ENCODE assay signal across 19 mouse cellular contexts in the genomic region with DNA sequence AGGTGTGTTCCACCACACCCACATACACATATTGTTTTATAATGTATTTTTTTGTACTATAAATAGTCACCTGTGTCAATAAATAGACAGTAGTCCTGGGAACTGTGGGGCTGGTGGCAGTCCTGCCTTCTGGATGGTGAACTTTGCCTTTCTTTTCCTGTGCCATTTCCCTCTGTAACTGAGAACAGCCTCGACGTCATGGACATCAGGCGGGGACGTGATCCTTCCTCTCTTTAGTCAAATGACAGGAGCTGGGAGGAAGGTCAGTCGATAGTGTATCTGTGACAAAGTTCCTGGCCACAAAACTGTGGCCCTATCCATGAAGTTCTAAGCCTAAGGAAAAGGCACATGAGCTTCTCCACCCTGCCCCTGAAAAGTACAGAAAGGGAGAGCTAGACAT. TPM values are rescaled to one million over a fixed set of nuclear protein-coding genes. Genes with fewer than 3 reads are reported as not detected.
DNase-seq lines count a peak whose midpoint lies in the region; ATAC-seq and TF ChIP-seq lines count a peak whose summit lies in the region.
"Had no signal": no experiment of that assay in that cellular context is flagged by ENCODE, and none has a peak within 500 bp of the region (broad histone marks: within the 10 kb centered on the region; RNA-seq: fewer than 3 reads in every experiment).

No protein-coding gene starts in this region.

- no peak for DNase-seq in forebrain, postnatal 0 days
- DNase-seq in kidney, postnatal 0 days (ENCODE audit: low spot score), result peak; percentile 40
- no peak for DNase-seq in kidney, adult 11 months
- DNase-seq in lung, postnatal 36 days, result peak; percentile 55
- DNase-seq in Muller cell, postnatal 12 days (ENCODE audit: inconsistent ontology term), result no peak
- DNase-seq in thymus, postnatal 4 days, result no peak
- DNase-seq: cerebellum, postnatal 14 days; kidney, adult 9 months; right cerebral cortex, postnatal 4 days had no signal

- H3K27me3 ChIP-seq in forebrain, postnatal 0 days (ENCODE audit: insufficient read depth, low read length), result no peaks in the 10 kb centered on the region; the same call in 1 of the 2 replicates
- no peaks in the 10 kb centered on the region for H3K27me3 ChIP-seq in forebrain, embryonic 16.5 days (replicated peaks; ENCODE audit: control insufficient read depth, insufficient read depth, low read length)
- no peaks in the 10 kb centered on the region for H3K27me3 ChIP-seq in kidney, postnatal 0 days (ENCODE audit: insufficient read depth, low read length)
- H3K27me3 ChIP-seq: embryonic facial prominence, embryonic 15.5 days; limb, embryonic 13.5 days had no signal

- H3K4me3 ChIP-seq in forebrain, postnatal 0 days (ENCODE audit: low read depth, low read length), result no peak overlapping the region
- H3K4me3 ChIP-seq in forebrain, embryonic 16.5 days (replicated peaks; ENCODE audit: low read length), result no peak overlapping the region
- no peak overlapping the region for H3K4me3 ChIP-seq in kidney, postnatal 0 days (replicated peaks; ENCODE audit: low read depth, low read length)
- no peak overlapping the region for H3K4me3 ChIP-seq in cortical plate, adult 2 months (ENCODE audit: insufficient read depth, low read length)
- H3K4me3 ChIP-seq: embryonic facial prominence, embryonic 15.5 days; limb, embryonic 13.5 days; megakaryocyte, embryonic 14.5 days had no signal

- no peak overlapping the region for H3K9ac ChIP-seq in forebrain, postnatal 0 days
- no peak overlapping the region for H3K9ac ChIP-seq in forebrain, embryonic 16.5 days (replicated peaks; ENCODE audit: low read depth, low read length)
- H3K9ac ChIP-seq in kidney, postnatal 0 days (ENCODE audit: low read depth, low read length), result no peak overlapping the region
- H3K9ac ChIP-seq: embryonic facial prominence, embryonic 15.5 days; limb, embryonic 13.5 days had no signal

- H3K9me3 ChIP-seq in forebrain, postnatal 0 days (ENCODE audit: low read length), result no peaks in the 10 kb centered on the region
- no peaks in the 10 kb centered on the region for H3K9me3 ChIP-seq in forebrain, embryonic 16.5 days (ENCODE audit: control insufficient read depth, low read length)
- H3K9me3 ChIP-seq in kidney, postnatal 0 days (replicated peaks; ENCODE audit: low read length), result no peaks in the 10 kb centered on the region
- H3K9me3 ChIP-seq: embryonic facial prominence, embryonic 15.5 days; limb, embryonic 13.5 days; megakaryocyte, embryonic 14.5 days had no signal

- peaks cover 6% of the 10 kb centered on the region for H3K4me1 ChIP-seq in forebrain, postnatal 0 days (ENCODE audit: insufficient read depth)
- H3K4me1 ChIP-seq in forebrain, embryonic 16.5 days (replicated peaks; ENCODE audit: control insufficient read depth, insufficient read depth, low read length), result peaks cover 6% of the 10 kb centered on the region
- peaks cover 15% of the 10 kb centered on the region for H3K4me1 ChIP-seq in kidney, postnatal 0 days (replicated peaks; ENCODE audit: insufficient read depth, low read length)
- peaks cover 4% of the 10 kb centered on the region for H3K4me1 ChIP-seq in cortical plate, adult 2 months (ENCODE audit: control insufficient read depth, insufficient read depth, low read length)

- TF ChIP-seq CTCF in forebrain, postnatal 0 days (IDR thresholded peaks at IDR 0.05; ENCODE audit: low read depth), result no peak
- no peak for TF ChIP-seq CTCF in kidney, postnatal 0 days (IDR thresholded peaks at IDR 0.05; ENCODE audit: low read depth)
- TF ChIP-seq CTCF in cortical plate, adult 2 months (IDR thresholded peaks at IDR 0.05; ENCODE audit: extremely low read depth, insufficient read depth, low read length), result no peak

- WGBS in forebrain, postnatal 0 days, result 67% methylated on average over 5 of the region's 5 CpGs
- 76% methylated on average over 5 of the region's 5 CpGs for WGBS in forebrain, embryonic 16.5 days
- WGBS in kidney, postnatal 0 days, result 41% methylated on average over 5 of the region's 5 CpGs

- ATAC-seq in forebrain, postnatal 0 days, result no peak
- ATAC-seq in forebrain, embryonic 16.5 days, result no peak
- ATAC-seq in kidney, postnatal 0 days (replicated peaks; ENCODE audit: low FRiP score, low read depth), result no peak
- ATAC-seq: forebrain, embryonic 14.5 days had no signal

- H3K36me3 ChIP-seq in forebrain, postnatal 0 days (ENCODE audit: insufficient read depth), result no peaks in the 10 kb centered on the region
- no peaks in the 10 kb centered on the region for H3K36me3 ChIP-seq in forebrain, embryonic 16.5 days (ENCODE audit: control insufficient read depth, insufficient read depth)
- H3K36me3 ChIP-seq in kidney, postnatal 0 days (ENCODE audit: insufficient read depth, low read length), result no peaks in the 10 kb centered on the region
- H3K36me3 ChIP-seq: embryonic facial prominence, embryonic 15.5 days; limb, embryonic 13.5 days had no signal

- TF ChIP-seq POLR2A in cortical plate, adult 2 months (IDR thresholded peaks at IDR 0.05; ENCODE audit: extremely low read depth, insufficient read depth, low read length), result no peak

- H3K4me2 ChIP-seq in forebrain, postnatal 0 days (ENCODE audit: low read depth), result no peak overlapping the region
- no peak overlapping the region for H3K4me2 ChIP-seq in forebrain, embryonic 16.5 days (ENCODE audit: low read length)
- no peak overlapping the region for H3K4me2 ChIP-seq in kidney, postnatal 0 days (ENCODE audit: low read length)
- H3K4me2 ChIP-seq: embryonic facial prominence, embryonic 15.5 days; limb, embryonic 13.5 days had no signal

- peak overlapping the region; percentile 35; the same call in 1 of the 2 replicates for H3K27ac ChIP-seq in forebrain, postnatal 0 days (ENCODE audit: low read depth, low read length)
- no peak overlapping the region for H3K27ac ChIP-seq in forebrain, embryonic 16.5 days (ENCODE audit: low read length)
- peak overlapping the region; percentile 36; the same call in 1 of the 2 replicates for H3K27ac ChIP-seq in kidney, postnatal 0 days
- H3K27ac ChIP-seq in cortical plate, adult 2 months (ENCODE audit: insufficient read depth, low read length), result peak overlapping the region; percentile 28; the same call in 1 of the 2 replicates
- H3K27ac ChIP-seq: embryonic facial prominence, embryonic 15.5 days; limb, embryonic 13.5 days had no signal

RNA-seq across cellular contexts. Expression of a gene that starts 3.9 kb away (rescaled TPM):
- 141 and 143 TPM in 2 replicates for total RNA-seq in forebrain, postnatal 0 days (2014; rRNA removed)
- polyA plus RNA-seq in forebrain, postnatal 0 days (2015; fragmentation: Nextera tagmentation; extraction: Ambion mirVana), result 105 and 112 TPM in 2 replicates
- 116 and 123 TPM in 2 replicates for polyA plus RNA-seq in forebrain, embryonic 16.5 days (2015; fragmentation: Nextera tagmentation; extraction: Ambion mirVana)
- polyA plus RNA-seq in kidney, postnatal 0 days (2015; fragmentation: Nextera tagmentation; extraction: Ambion mirVana), result 60.2 and 63.0 TPM in 2 replicates
- 106 and 107 TPM in 2 replicates for polyA plus RNA-seq in cortical plate, adult 2 months (2012; rRNA removed)

RNA-seq across cellular contexts. Expression of a gene that starts 50.8 kb away (rescaled TPM):
- not detected in 2 replicates for total RNA-seq in forebrain, postnatal 0 days (2014; rRNA removed)
- not detected in 2 replicates for polyA plus RNA-seq in forebrain, postnatal 0 days (2015; fragmentation: Nextera tagmentation; extraction: Ambion mirVana)
- polyA plus RNA-seq in forebrain, embryonic 16.5 days (2015; fragmentation: Nextera tagmentation; extraction: Ambion mirVana), result not detected in 2 replicates
- not detected in 2 replicates for polyA plus RNA-seq in kidney, postnatal 0 days (2015; fragmentation: Nextera tagmentation; extraction: Ambion mirVana)
- polyA plus RNA-seq in cortical plate, adult 2 months (2012; rRNA removed), result not detected in 2 replicates
- total RNA-seq: ES-E14; hematopoietic stem cell, adult 5-6 weeks; layer of hippocampus, postnatal 25 days had no signal
- polyA plus RNA-seq: brain, embryonic 14.5 days; embryonic facial prominence, embryonic 15.5 days; forebrain, embryonic 14.5 days; limb, embryonic 13.5 days had no signal

Comparison
In these comparisons a context has a peak if more than half of its experiments do, and no peak if none do; other contexts are left out.
1. DNase-seq: peak in kidney, postnatal 0 days (single experiment) and lung, postnatal 36 days (single experiment); none in forebrain, postnatal 0 days (single experiment), kidney, adult 11 months (single experiment), Muller cell, postnatal 12 days (single experiment) and thymus, postnatal 4 days (single experiment).